Mouse (Mus musculus): ENCODE data around the gene Armh3. TPM values are rescaled to one million over a fixed set of nuclear protein-coding genes. Genes with fewer than 3 reads are reported as not detected.

The Armh3 gene
- polyA plus RNA-seq, 1 experiment from 2014 or later: 13.6 TPM

Other genes with a start within 250 kb of the Armh3 start
- 9.5 and 11.2 TPM in 2 replicates for gene Npm3, start 248.9 kb downstream of the Armh3 start, polyA plus RNA-seq (2016; fragmentation: Nextera tagmentation; extraction: Ambion mirVana)
- 51.7 and 52.8 TPM in 2 replicates for gene Mgea5, start 214.7 kb downstream of the Armh3 start, polyA plus RNA-seq (2016; fragmentation: Nextera tagmentation; extraction: Ambion mirVana)
- gene Kcnip2, start 182.4 kb downstream of the Armh3 start, polyA plus RNA-seq (2016; fragmentation: Nextera tagmentation; extraction: Ambion mirVana): 0.36 and 0.56 TPM in 2 replicates
- gene Hps6, start 5.0 kb upstream of the Armh3 start, polyA plus RNA-seq (2016; fragmentation: Nextera tagmentation; extraction: Ambion mirVana): 6.6 and 7.3 TPM in 2 replicates
- gene Pprc1, start 46.4 kb upstream of the Armh3 start, polyA plus RNA-seq (2016; fragmentation: Nextera tagmentation; extraction: Ambion mirVana): 30.6 and 37.9 TPM in 2 replicates
- 84.2 and 85.0 TPM in 2 replicates for gene Ldb1, start 46.7 kb upstream of the Armh3 start, polyA plus RNA-seq (2016; fragmentation: Nextera tagmentation; extraction: Ambion mirVana)
- gene Nolc1, start 77.4 kb upstream of the Armh3 start, polyA plus RNA-seq (2016; fragmentation: Nextera tagmentation; extraction: Ambion mirVana): 56.2 and 60.3 TPM in 2 replicates
- gene Elovl3, start 133.4 kb upstream of the Armh3 start, polyA plus RNA-seq (2016; fragmentation: Nextera tagmentation; extraction: Ambion mirVana): not detected in 2 replicates
- gene Pitx3, start 149.8 kb upstream of the Armh3 start, polyA plus RNA-seq (2016; fragmentation: Nextera tagmentation; extraction: Ambion mirVana): 1.0 and 2.2 TPM in 2 replicates
- 53.5 and 54.1 TPM in 2 replicates for gene Gbf1, start 154.0 kb upstream of the Armh3 start, polyA plus RNA-seq (2016; fragmentation: Nextera tagmentation; extraction: Ambion mirVana)